Mouse (Mus musculus): ENCODE data around the gene Sik1. TPM values are rescaled to one million over a fixed set of nuclear protein-coding genes. Genes with fewer than 3 reads are reported as not detected.

Sik1 gene
- 16.6 and 20.3 TPM in 2 replicates for polyA plus RNA-seq (2014; fragmentation: Nextera tagmentation; extraction: Ambion mirVana)

DNA sequence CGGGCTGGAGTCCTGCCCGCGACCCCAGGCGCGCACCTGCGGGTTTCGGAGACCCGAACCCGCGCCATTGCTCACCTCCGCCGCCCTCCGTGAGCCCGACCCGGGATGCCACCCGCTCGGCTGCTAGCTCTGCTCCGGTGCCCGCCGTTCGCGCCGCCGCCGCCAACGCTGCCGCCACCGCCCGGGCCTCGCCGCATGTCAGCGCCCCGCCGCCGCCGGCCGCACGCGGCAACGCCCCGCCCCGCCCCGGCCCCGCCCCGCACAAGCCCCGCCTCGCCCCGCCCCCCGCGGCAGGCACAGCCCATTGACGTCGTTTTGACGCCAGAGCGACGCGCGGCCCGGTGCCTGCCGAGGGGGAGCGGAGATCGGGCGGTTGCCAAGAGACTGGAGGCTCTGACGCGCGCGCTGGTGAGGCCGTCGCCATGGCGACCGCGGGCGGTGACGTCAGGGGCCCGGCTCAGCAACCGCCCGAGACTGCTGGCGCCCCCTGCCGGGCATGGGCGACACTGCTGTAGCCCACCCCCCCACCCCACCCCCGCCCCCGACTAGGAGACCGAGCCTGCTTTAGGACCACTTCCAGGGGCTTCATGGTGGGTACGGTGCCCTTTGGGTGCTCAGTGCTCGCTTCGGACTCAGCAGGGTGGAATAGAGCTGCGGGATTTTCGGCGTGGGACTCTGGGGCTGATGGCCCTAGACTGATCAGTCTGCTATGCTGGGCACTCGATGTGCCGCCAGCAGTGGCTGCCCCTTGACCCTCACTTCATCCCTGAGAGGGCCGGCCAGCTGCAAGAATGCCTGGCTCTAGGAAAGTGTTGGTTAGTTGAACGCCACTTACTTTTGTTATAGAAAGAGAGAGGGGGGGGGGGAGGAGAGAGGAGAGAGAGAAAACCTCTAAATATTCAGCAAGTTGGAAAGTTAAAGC is at the start of gene Sik1:
Gene Sik1 (minus strand): TSS at position 208 of the 922 bp plus-strand sequence.
- Histone ChIP-seq H3K27ac (replicated peaks in 1 of 2; ENCODE audit: control insufficient read depth in 1 of 2, insufficient read depth in 1 of 2, low read depth in 2 of 2, low read length in 2 of 2) (peak within 1 kb of the TSS; percentile 98 to 100), H3K4me1 (ENCODE audit: control insufficient read depth in 2 of 2, insufficient read depth in 2 of 2, low read length in 2 of 2) (peaks cover 32 to 47% of the 10 kb centered on the region in 2 experiments)

DNA sequence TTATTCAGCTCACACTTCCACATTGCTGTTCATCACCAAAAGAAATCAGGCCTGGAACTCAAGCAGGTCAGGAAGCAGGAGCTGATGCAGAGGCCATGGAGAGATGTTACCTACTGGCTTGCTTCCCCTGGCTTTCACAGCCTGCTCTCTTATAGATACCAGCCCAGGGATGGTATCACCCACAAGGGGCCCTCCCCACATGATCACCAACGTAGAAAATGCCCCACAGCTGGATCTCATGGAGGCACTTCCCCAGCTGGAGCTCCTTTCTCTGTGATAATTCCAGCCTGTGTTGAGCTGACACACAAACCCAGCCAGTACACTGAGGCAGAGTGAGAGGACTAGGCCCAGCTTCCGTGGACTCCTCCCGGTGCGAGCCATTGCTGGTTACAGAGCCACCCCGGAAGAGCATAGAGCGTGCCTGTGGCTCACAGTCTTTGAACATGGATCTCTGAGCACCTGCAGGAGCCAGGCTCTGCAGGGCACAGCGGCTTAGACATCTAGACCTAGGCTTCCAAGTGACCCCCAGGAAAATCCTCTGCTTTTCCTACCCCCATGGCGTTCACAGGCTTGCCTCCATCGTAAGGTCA is 49.7 kb upstream of the Sik1 start:
- peak overlapping the region; percentile 75 to 78 for H3K27ac ChIP-seq (replicated peaks in 1 of 2; ENCODE audit: control insufficient read depth in 1 of 2, insufficient read depth in 1 of 2, low read depth in 2 of 2, low read length in 2 of 2)
- H3K9me3 ChIP-seq (ENCODE audit: control insufficient read depth, low read length) = no peaks in the 10 kb centered on the region
- no peak overlapping the region for H3K9ac ChIP-seq (ENCODE audit: low read length)
- 79% methylated on average over 9 of the region's 9 CpGs for WGBS
- no peaks in the 10 kb centered on the region for H3K36me3 ChIP-seq (ENCODE audit: control insufficient read depth, insufficient read depth, low read length)
- H3K4me1 ChIP-seq (ENCODE audit: control insufficient read depth in 2 of 2, insufficient read depth in 2 of 2, low read length in 2 of 2) = peaks cover 16 to 27% of the 10 kb centered on the region in 2 experiments
- H3K4me2 ChIP-seq (ENCODE audit: low read length) = no peak overlapping the region
- no peak overlapping the region for H3K4me3 ChIP-seq (ENCODE audit: control insufficient read depth in 1 of 2, insufficient read depth in 1 of 2, low read depth in 1 of 2, low read length in 2 of 2)
- H3K27me3 ChIP-seq (ENCODE audit: control insufficient read depth, insufficient read depth, low read length) = no peaks in the 10 kb centered on the region
- no peak for ATAC-seq (ENCODE audit: insufficient number of reproducible peaks, insufficient read depth, low FRiP score, low read depth)

More for the DNA sequence above, at the start of gene Sik1:
- Histone ChIP-seq H3K9ac (ENCODE audit: low read length) (peak within 1 kb of the TSS; percentile 96), H3K27me3 (ENCODE audit: control insufficient read depth, insufficient read depth, low read length) (no peaks in the 10 kb centered on the region), H3K4me2 (ENCODE audit: low read length) (peak within 1 kb of the TSS; percentile 82), H3K4me3 (ENCODE audit: control insufficient read depth in 1 of 2, insufficient read depth in 1 of 2, low read depth in 1 of 2, low read length in 2 of 2) (peak within 1 kb of the TSS; percentile 67 to 77), H3K9me3 (ENCODE audit: control insufficient read depth, low read length) (no peaks in the 10 kb centered on the region), H3K36me3 (ENCODE audit: control insufficient read depth, insufficient read depth, low read length) (peaks cover 21% of the 10 kb centered on the region)
- peak; percentile 86 for ATAC-seq (ENCODE audit: insufficient number of reproducible peaks, insufficient read depth, low FRiP score, low read depth)
- WGBS = under 1% methylated on average over 71 of the region's 92 CpGs

DNA sequence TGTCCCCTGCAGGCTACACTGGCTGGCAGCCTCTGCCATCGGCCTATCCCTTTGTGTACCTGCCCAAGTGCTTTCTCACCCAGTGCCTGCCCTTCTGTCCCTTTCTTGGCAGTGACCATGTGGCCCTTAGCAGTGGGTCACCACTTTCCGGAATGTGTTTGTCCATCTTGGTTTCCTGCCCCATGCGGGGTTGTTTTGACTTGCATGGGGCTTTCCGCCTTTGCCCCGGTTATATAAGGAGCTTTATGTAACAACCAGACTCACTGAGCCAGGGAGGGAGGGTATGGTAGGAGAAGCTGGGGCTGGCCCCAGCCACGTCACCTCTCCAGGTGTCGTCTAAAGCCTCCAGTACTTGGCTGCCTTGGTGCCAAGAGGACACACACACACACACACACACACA is 48.4 kb upstream of the Sik1 start:
- H3K36me3 ChIP-seq (ENCODE audit: control insufficient read depth, insufficient read depth, low read length) = no peaks in the 10 kb centered on the region
- H3K4me1 ChIP-seq (ENCODE audit: control insufficient read depth in 2 of 2, insufficient read depth in 2 of 2, low read length in 2 of 2) = peaks cover 16 to 27% of the 10 kb centered on the region in 2 experiments
- H3K4me3 ChIP-seq (ENCODE audit: control insufficient read depth in 1 of 2, insufficient read depth in 1 of 2, low read depth in 1 of 2, low read length in 2 of 2) = no peak overlapping the region
- ATAC-seq (ENCODE audit: insufficient number of reproducible peaks, insufficient read depth, low FRiP score, low read depth) = no peak
- no peaks in the 10 kb centered on the region for H3K9me3 ChIP-seq (ENCODE audit: control insufficient read depth, low read length)
- no peak overlapping the region for H3K9ac ChIP-seq (ENCODE audit: low read length)
- H3K27me3 ChIP-seq (ENCODE audit: control insufficient read depth, insufficient read depth, low read length) = no peaks in the 10 kb centered on the region
- WGBS = 94% methylated on average over 7 of the region's 7 CpGs
- no peak overlapping the region for H3K4me2 ChIP-seq (ENCODE audit: low read length)
- H3K27ac ChIP-seq (replicated peaks in 1 of 2; ENCODE audit: control insufficient read depth in 1 of 2, insufficient read depth in 1 of 2, low read depth in 2 of 2, low read length in 2 of 2) = no peak overlapping the region

DNA sequence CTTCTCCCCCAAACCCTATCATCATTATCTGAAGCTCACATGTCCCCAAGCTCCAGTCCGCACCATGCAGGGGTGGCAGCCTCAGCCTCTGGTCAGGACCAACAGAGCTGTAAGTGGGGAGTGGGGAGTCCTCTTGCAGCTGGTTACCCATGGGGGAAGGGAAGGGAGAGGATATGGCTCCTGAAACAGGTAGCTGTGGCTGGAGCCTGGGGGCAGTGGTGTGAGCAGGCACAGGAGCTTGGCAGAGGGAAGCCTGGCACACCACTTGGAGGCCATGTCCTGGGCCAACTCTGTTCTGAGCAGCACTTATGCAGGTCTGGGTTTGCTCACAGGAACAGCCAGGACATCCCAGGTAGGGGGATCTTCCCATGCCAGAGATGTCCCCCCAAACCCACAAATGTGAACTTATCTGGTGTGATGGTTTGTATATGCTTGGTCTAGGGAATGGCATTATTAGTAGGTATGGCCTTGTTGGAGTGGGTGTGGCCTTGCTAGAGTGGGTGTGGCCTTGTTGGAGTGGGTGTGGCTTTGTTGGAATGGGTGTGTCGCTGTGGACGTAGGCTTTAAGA is 47.1 kb upstream of the Sik1 start:
- 69% methylated on average over 3 of the region's 3 CpGs for WGBS
- no peaks in the 10 kb centered on the region for H3K27me3 ChIP-seq (ENCODE audit: control insufficient read depth, insufficient read depth, low read length)
- no peaks in the 10 kb centered on the region for H3K9me3 ChIP-seq (ENCODE audit: control insufficient read depth, low read length)
- no peak overlapping the region for H3K9ac ChIP-seq (ENCODE audit: low read length)
- no peak overlapping the region for H3K27ac ChIP-seq (replicated peaks in 1 of 2; ENCODE audit: control insufficient read depth in 1 of 2, insufficient read depth in 1 of 2, low read depth in 2 of 2, low read length in 2 of 2)
- no peak overlapping the region for H3K4me3 ChIP-seq (ENCODE audit: control insufficient read depth in 1 of 2, insufficient read depth in 1 of 2, low read depth in 1 of 2, low read length in 2 of 2)
- peaks cover 16 to 27% of the 10 kb centered on the region in 2 experiments for H3K4me1 ChIP-seq (ENCODE audit: control insufficient read depth in 2 of 2, insufficient read depth in 2 of 2, low read length in 2 of 2)
- H3K4me2 ChIP-seq (ENCODE audit: low read length) = no peak overlapping the region
- ATAC-seq (ENCODE audit: insufficient number of reproducible peaks, insufficient read depth, low FRiP score, low read depth) = no peak
- no peaks in the 10 kb centered on the region for H3K36me3 ChIP-seq (ENCODE audit: control insufficient read depth, insufficient read depth, low read length)

DNA sequence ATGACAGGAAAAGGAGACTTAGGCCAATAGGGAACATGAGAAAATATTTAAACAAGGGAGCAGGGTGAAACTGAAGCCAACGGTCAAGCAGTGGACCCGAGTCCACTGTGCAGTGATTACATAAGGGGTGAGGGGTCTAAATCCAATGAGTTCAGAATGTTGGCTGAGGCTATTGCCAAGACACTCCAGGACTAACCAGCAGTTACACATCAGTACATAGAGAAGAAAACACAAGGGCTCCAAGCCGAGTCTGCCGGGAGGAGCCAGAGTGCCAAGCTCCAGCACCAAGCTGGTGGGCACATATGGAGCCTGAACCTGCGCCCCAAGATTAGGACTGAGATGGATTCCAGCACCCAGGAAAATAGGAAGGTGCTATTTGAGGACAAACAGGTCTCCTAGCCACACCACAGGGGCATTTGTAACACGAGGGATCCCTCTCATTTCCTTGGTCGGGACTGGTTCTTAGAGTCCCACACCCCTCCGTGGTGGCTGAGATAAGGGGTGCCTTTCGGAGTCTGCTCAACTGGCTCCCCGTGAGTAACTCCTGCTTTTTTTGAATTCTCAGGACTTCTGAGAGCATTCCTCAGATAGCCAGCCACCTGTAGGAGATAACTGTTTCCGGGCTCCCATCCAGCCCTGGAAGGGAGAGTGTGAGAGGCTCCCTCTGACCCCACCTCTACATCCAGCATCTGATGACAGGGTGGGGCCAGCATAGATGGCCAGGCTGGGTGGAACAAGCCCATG is 46.0 kb upstream of the Sik1 start:
- H3K4me1 ChIP-seq (ENCODE audit: control insufficient read depth in 2 of 2, insufficient read depth in 2 of 2, low read length in 2 of 2) = peaks cover 26 to 28% of the 10 kb centered on the region in 2 experiments
- no peak overlapping the region for H3K4me3 ChIP-seq (ENCODE audit: control insufficient read depth in 1 of 2, insufficient read depth in 1 of 2, low read depth in 1 of 2, low read length in 2 of 2)
- H3K9ac ChIP-seq (ENCODE audit: low read length) = no peak overlapping the region
- no peaks in the 10 kb centered on the region for H3K36me3 ChIP-seq (ENCODE audit: control insufficient read depth, insufficient read depth, low read length)
- WGBS = 21% methylated on average over 11 of the region's 11 CpGs
- H3K9me3 ChIP-seq (ENCODE audit: control insufficient read depth, low read length) = no peaks in the 10 kb centered on the region
- H3K4me2 ChIP-seq (ENCODE audit: low read length) = no peak overlapping the region
- H3K27me3 ChIP-seq (ENCODE audit: control insufficient read depth, insufficient read depth, low read length) = no peaks in the 10 kb centered on the region
- H3K27ac ChIP-seq (replicated peaks in 1 of 2; ENCODE audit: control insufficient read depth in 1 of 2, insufficient read depth in 1 of 2, low read depth in 2 of 2, low read length in 2 of 2) = peak overlapping the region; percentile 15 to 60; a peak in 3 of 4 replicates
- no peak for ATAC-seq (ENCODE audit: insufficient number of reproducible peaks, insufficient read depth, low FRiP score, low read depth)

GRCm38 (mm10) chr17:31898941-31899340 is 43.3 kb upstream of the Sik1 start:
- H3K4me1 ChIP-seq (ENCODE audit: control insufficient read depth in 2 of 2, insufficient read depth in 2 of 2, low read length in 2 of 2) = peaks cover 21 to 30% of the 10 kb centered on the region in 2 experiments
- no peak overlapping the region for H3K4me2 ChIP-seq (ENCODE audit: low read length)
- no peaks in the 10 kb centered on the region for H3K27me3 ChIP-seq (ENCODE audit: control insufficient read depth, insufficient read depth, low read length)
- H3K4me3 ChIP-seq (ENCODE audit: control insufficient read depth in 1 of 2, insufficient read depth in 1 of 2, low read depth in 1 of 2, low read length in 2 of 2) = no peak overlapping the region
- ATAC-seq (ENCODE audit: insufficient number of reproducible peaks, insufficient read depth, low FRiP score, low read depth) = no peak
- WGBS = 61% methylated on average over 5 of the region's 5 CpGs
- H3K27ac ChIP-seq (replicated peaks in 1 of 2; ENCODE audit: control insufficient read depth in 1 of 2, insufficient read depth in 1 of 2, low read depth in 2 of 2, low read length in 2 of 2) = no peak overlapping the region
- H3K9ac ChIP-seq (ENCODE audit: low read length) = no peak overlapping the region
- no peaks in the 10 kb centered on the region for H3K36me3 ChIP-seq (ENCODE audit: control insufficient read depth, insufficient read depth, low read length)
- H3K9me3 ChIP-seq (ENCODE audit: control insufficient read depth, low read length) = no peaks in the 10 kb centered on the region

DNA sequence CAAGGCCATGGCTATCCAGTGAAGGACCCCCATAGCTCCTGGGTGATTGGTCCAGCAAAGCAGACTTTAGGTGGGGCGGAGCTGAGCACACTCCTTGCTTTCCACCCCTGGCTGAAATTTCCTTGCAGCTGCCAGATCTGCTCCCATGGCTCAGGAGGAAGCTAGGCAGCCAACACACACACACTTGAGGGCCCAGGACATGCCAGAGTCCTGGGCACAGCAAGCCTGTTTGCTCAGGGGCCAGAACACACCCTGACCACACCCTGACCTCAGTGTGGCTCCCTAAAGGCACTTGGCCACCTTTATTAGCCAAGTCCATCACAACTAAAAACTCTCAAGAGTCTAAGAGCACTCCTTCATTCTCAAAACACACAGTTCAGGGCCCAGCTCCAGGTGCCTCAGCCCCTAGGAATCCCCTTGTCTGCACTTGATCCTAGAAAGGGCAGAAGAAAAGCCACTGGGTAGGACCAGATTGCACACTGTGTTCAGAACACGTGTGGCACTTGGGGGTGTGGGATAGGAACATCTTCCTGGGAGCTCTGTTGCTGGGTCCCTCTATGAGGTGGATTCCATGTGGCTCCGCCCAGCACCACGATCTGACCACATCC is 41.7 kb upstream of the Sik1 start:
- H3K9me3 ChIP-seq (ENCODE audit: control insufficient read depth, low read length) = no peaks in the 10 kb centered on the region
- H3K27me3 ChIP-seq (ENCODE audit: control insufficient read depth, insufficient read depth, low read length) = no peaks in the 10 kb centered on the region
- no peak overlapping the region for H3K27ac ChIP-seq (replicated peaks in 1 of 2; ENCODE audit: control insufficient read depth in 1 of 2, insufficient read depth in 1 of 2, low read depth in 2 of 2, low read length in 2 of 2)
- 78% methylated on average over 4 of the region's 4 CpGs for WGBS
- H3K4me1 ChIP-seq (ENCODE audit: control insufficient read depth in 2 of 2, insufficient read depth in 2 of 2, low read length in 2 of 2) = peaks cover 30 to 37% of the 10 kb centered on the region in 2 experiments
- H3K4me2 ChIP-seq (ENCODE audit: low read length) = no peak overlapping the region
- no peak overlapping the region for H3K9ac ChIP-seq (ENCODE audit: low read length)
- no peak for ATAC-seq (ENCODE audit: insufficient number of reproducible peaks, insufficient read depth, low FRiP score, low read depth)
- H3K36me3 ChIP-seq (ENCODE audit: control insufficient read depth, insufficient read depth, low read length) = no peaks in the 10 kb centered on the region
- no peak overlapping the region for H3K4me3 ChIP-seq (ENCODE audit: control insufficient read depth in 1 of 2, insufficient read depth in 1 of 2, low read depth in 1 of 2, low read length in 2 of 2)

Measured in heart, embryonic 14.5 days (tissue).